Mouse (Mus musculus) liver, postnatal 0 days (tissue): ENCODE results near the gene Kcnn1.

Source experiments
- CTCF ChIP-seq: sonication (generic); IDR thresholded peaks from 2 replicates; pipeline ENCODE4 v1.5.1; 2016; ENCODE audit warnings: antibody characterized with exemption, low read depth
- EP300 ChIP-seq: IDR thresholded peaks from 2 replicates; pipeline ENCODE4 v1.6.1; 2016; ENCODE audit warnings: antibody characterized with exemption, low read depth, mild to moderate bottlenecking

DNA sequence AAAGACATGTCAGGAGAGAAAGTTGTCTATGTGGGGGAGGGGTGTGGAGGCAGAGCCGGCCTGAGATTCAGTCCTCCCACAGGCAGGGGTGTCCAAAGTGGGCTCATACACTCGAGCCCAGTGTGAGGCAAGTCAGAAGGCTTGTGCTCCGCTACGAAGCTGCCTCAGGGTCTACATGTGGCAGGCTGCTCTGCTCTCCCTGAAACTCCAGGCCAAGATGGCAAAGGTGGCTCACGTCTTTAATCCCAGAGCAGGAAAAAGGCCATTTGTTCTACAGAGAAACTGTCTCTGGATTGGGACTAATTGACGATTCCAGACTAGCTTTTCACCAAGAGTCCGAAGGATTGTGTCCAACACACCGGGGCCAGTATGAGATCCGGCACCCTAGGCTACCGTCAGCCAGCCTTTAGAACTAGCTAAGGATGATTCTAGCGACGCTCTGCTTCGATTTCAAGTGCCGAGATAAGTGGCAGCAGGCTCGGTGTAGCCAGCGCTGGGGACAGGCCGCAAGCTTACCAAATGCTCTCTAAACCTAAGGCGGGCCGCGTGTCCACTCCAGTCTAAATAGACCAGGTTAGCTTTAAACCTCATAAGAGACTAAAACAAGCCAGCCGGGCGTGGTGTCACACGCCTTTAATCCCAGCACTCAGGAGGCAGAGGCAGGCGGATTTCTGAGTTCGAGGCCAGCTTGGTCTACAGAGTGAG is 33.4 kb upstream of the Kcnn1 start:
- TF ChIP-seq CTCF, result no peak
- no peak for TF ChIP-seq EP300
